Mouse (Mus musculus) hindbrain, embryonic 13.5 days (tissue): ENCODE measurements around the gene Acer2. TPM values are rescaled to one million over a fixed set of nuclear protein-coding genes. Genes with fewer than 3 reads are reported as not detected.

Experiments
- ATAC-seq: fragments of 200-750 bp; cut with Nextera tagmentation; 2 replicates; pipeline ENCODE4 v1.8.0; 2017; ENCODE audit warnings: moderate TSS enrichment; ENCODE audit not compliant: low FRiP score
- H3K27ac ChIP-seq: fragments of 300-500 bp; sonication (generic); 2 replicates; pipeline ENCODE4 v1.5.1; 2015; ENCODE audit warnings: inconsistent platforms, mild to moderate bottlenecking, moderate library complexity
- H3K27me3 ChIP-seq: fragments of 300-500 bp; sonication (generic); 2 replicates; pipeline ENCODE4 v1.6.1; 2015; ENCODE audit warnings: mild to moderate bottlenecking, inconsistent platforms
- H3K36me3 ChIP-seq: fragments of 300-500 bp; sonication (generic); 2 replicates; pipeline ENCODE4 v1.6.1; 2015; ENCODE audit warnings: mild to moderate bottlenecking, inconsistent platforms
- H3K4me1 ChIP-seq: fragments of 300-500 bp; sonication (generic); replicated peaks from 2 replicates; pipeline ENCODE4 v1.6.1; 2015; ENCODE audit warnings: inconsistent platforms
- H3K4me2 ChIP-seq: fragments of 300-500 bp; sonication (generic); 2 replicates; pipeline ENCODE4 v1.6.1; 2015; ENCODE audit warnings: inconsistent platforms, mild to moderate bottlenecking, moderate library complexity
- H3K4me3 ChIP-seq: fragments of 300-500 bp; sonication (generic); 2 replicates; pipeline ENCODE4 v1.5.1; 2015; ENCODE audit warnings: mild to moderate bottlenecking, inconsistent platforms
- H3K9ac ChIP-seq: fragments of 300-500 bp; sonication (generic); 2 replicates; pipeline ENCODE4 v1.6.1; 2015; ENCODE audit warnings: mild to moderate bottlenecking, inconsistent platforms
- H3K9me3 ChIP-seq: fragments of 300-500 bp; sonication (generic); 2 replicates; pipeline ENCODE4 v1.6.1; 2016; ENCODE audit warnings: inconsistent platforms
- WGBS: fragments of 180-500 bp; shearing (Covaris S2); methylation state at CpG from one replicate; pipeline ENCODE4 v1.1.7; 2015; 5-methylcytosine and 5-hydroxymethylcytosine counted together
- polyA plus RNA-seq: library from polyadenylated mRNA; unstranded; fragments of >200 nt; fragmentation: Nextera tagmentation; extraction: Ambion mirVana; gene quantifications from 2 replicates; pipeline ENCODE4 v1.2.1, GENCODE M21; 2015

Acer2 gene
- polyA plus RNA-seq, 1 experiment from 2014 or later, result 21.6 TPM

DNA sequence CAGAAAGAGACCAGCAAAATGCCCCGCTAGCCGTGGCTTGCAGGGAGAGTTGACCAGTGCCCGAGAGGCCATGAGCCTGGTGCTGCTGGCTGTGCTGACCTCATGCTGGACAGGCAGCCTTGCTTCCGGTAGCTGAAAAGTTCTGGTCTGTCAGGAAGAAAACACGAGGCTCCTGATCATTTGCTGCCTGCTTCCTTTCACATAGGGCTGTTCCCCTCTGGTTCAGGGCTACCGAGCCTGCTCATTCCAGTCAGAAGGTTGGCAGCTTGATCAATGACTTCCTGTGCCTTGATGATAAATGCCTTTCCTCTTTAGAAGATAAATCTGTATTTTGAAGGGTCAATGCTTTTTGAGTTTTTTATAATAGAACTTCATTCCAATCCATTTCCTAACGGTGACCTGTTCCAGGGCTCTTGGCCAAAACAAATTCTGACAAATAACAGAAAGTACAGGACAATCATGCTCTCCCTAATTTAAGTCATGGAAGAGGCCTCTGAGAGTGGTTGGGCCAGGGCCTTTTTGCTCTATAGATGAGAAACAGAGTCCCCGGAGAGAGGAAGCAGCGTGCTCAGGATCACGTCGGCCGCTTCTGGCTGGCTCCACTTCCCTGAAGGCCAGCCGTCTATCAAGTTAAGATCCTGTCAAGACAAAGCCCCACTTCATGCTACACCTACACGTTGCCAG, 24.7 kb downstream of the Acer2 start:
- Histone ChIP-seq H3K36me3 (no peaks in the 10 kb centered on the region), H3K27me3 (no peaks in the 10 kb centered on the region), H3K4me1 (0 out of 2 replicates have a peak, but pooled peaks cover 2% of the 10 kb centered on the region), H3K9me3 (no peaks in the 10 kb centered on the region), H3K4me2 (no peak overlapping the region), H3K4me3 (no peak overlapping the region), H3K27ac (no peak overlapping the region), H3K9ac (no peak overlapping the region)
- ATAC-seq, result 0 out of 2 replicates have a peak, but pooled peaks have one; percentile 43
- WGBS, result 52% methylated on average over 14 of the region's 14 CpGs

DNA sequence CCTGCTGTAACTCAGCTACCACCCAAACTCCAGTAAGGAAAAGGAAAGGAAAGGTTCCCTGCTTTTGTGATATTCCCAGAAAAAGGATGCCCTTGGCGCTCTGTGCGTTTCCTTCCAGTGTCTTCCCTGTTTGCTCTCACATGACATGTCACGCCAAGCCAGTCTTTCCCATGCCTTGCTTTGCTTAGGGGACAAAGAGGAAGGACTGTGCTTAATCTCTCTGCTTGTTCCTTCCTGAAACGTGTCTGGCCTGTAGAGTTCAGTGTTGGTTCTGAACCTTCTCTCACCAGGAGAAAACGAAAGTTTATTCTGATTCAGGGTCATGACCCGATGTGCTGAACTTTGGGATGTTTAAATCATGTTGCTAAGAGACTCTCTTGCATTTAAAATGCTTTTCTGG, 28.2 kb downstream of the Acer2 start:
- no peak overlapping the region for H3K27ac ChIP-seq
- H3K4me1 ChIP-seq, result 0 out of 2 replicates have a peak, but pooled peaks cover 2% of the 10 kb centered on the region
- no peak for ATAC-seq
- no peak overlapping the region for H3K4me3 ChIP-seq
- H3K9me3 ChIP-seq, result no peaks in the 10 kb centered on the region
- H3K9ac ChIP-seq, result no peak overlapping the region
- 57% methylated on average over 6 of the region's 6 CpGs for WGBS
- H3K4me2 ChIP-seq, result no peak overlapping the region
- no peaks in the 10 kb centered on the region for H3K27me3 ChIP-seq
- no peaks in the 10 kb centered on the region for H3K36me3 ChIP-seq

- Histone ChIP-seq H3K27me3 (no peaks in the 10 kb centered on the region), H3K4me3 (no peak overlapping the region), H3K9ac (no peak overlapping the region), H3K4me1 (no peaks in the 10 kb centered on the region), H3K27ac (no peak overlapping the region), H3K36me3 (no peaks in the 10 kb centered on the region), H3K9me3 (no peaks in the 10 kb centered on the region), H3K4me2 (no peak overlapping the region)
- WGBS, result 32% methylated on average over 3 of the region's 3 CpGs
- no peak for ATAC-seq
Measured at GRCm38 (mm10) chr4:86904969-86905368, 30.8 kb downstream of the Acer2 start.

GRCm38 (mm10) chr4:86905869-86906268, 31.7 kb downstream of the Acer2 start:
- WGBS, result 87% methylated on average over 1 of the region's 1 CpGs
- Histone ChIP-seq H3K27me3 (no peaks in the 10 kb centered on the region), H3K4me1 (no peaks in the 10 kb centered on the region), H3K27ac (no peak overlapping the region), H3K9ac (no peak overlapping the region), H3K4me2 (no peak overlapping the region), H3K36me3 (no peaks in the 10 kb centered on the region), H3K9me3 (no peaks in the 10 kb centered on the region), H3K4me3 (no peak overlapping the region)
- ATAC-seq, result no peak

- Histone ChIP-seq H3K36me3 (no peaks in the 10 kb centered on the region), H3K4me3 (no peak overlapping the region), H3K9me3 (no peaks in the 10 kb centered on the region), H3K4me1 (peaks cover 7% of the 10 kb centered on the region), H3K27me3 (no peaks in the 10 kb centered on the region; the same call in 1 of the 2 replicates), H3K4me2 (no peak overlapping the region), H3K9ac (no peak overlapping the region), H3K27ac (no peak overlapping the region)
- 21% methylated on average over 18 of the region's 18 CpGs for WGBS
- no peak for ATAC-seq
Measured at GRCm38 (mm10) chr4:86911576-86912341, 37.6 kb downstream of the Acer2 start.

GRCm38 (mm10) chr4:86912757-86913156, 38.6 kb downstream of the Acer2 start:
- Histone ChIP-seq H3K4me3 (no peak overlapping the region), H3K4me1 (peaks cover 7% of the 10 kb centered on the region), H3K27ac (no peak overlapping the region), H3K27me3 (no peaks in the 10 kb centered on the region; the same call in 1 of the 2 replicates), H3K9me3 (no peaks in the 10 kb centered on the region), H3K9ac (no peak overlapping the region), H3K36me3 (no peaks in the 10 kb centered on the region), H3K4me2 (no peak overlapping the region)
- WGBS, result 82% methylated on average over 7 of the region's 7 CpGs
- ATAC-seq, result no peak

DNA sequence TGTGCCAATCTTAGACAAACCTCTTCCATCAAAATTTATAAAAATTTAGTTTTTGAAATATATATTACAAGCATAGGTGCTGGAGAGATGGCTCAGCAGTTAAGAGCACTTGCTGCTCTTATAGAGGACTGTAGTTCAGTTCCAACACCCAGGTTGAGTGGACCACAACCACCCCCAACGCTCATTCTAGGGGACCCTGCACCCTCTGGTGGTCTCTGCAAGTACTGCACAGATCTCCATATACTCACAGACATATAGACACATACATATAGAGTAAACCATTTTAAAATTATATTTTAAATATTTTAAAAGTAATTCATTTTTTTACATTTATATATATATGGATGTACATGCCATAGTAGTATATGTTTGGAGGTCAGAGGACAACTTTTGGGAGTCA, 41.9 kb downstream of the Acer2 start:
- H3K9ac ChIP-seq, result no peak overlapping the region
- no peak for ATAC-seq
- H3K4me3 ChIP-seq, result no peak overlapping the region
- 48% methylated on average over 1 of the region's 1 CpGs for WGBS
- H3K27ac ChIP-seq, result no peak overlapping the region
- H3K4me2 ChIP-seq, result no peak overlapping the region
- peaks cover 7% of the 10 kb centered on the region for H3K4me1 ChIP-seq
- no peaks in the 10 kb centered on the region for H3K9me3 ChIP-seq
- H3K36me3 ChIP-seq, result no peaks in the 10 kb centered on the region
- no peaks in the 10 kb centered on the region; the same call in 1 of the 2 replicates for H3K27me3 ChIP-seq

GRCm38 (mm10) chr4:86923476-86924055, 49.4 kb downstream of the Acer2 start:
- no peak overlapping the region for H3K4me2 ChIP-seq
- no peak overlapping the region for H3K9ac ChIP-seq
- no peak overlapping the region for H3K27ac ChIP-seq
- H3K9me3 ChIP-seq, result no peaks in the 10 kb centered on the region
- no peaks in the 10 kb centered on the region for H3K27me3 ChIP-seq
- 48% methylated on average over 3 of the region's 3 CpGs for WGBS
- no peak for ATAC-seq
- no peak overlapping the region for H3K4me3 ChIP-seq
- no peaks in the 10 kb centered on the region; the same call in none of the 2 replicates for H3K4me1 ChIP-seq
- H3K36me3 ChIP-seq, result no peaks in the 10 kb centered on the region

GRCm38 (mm10) chr4:86924804-86925458, 50.7 kb downstream of the Acer2 start:
- WGBS, result 9% methylated on average over 9 of the region's 9 CpGs
- ATAC-seq, result peak; percentile 65; the same call in 1 of the 2 replicates
- Histone ChIP-seq H3K27me3 (0 out of 2 replicates have a peak, but pooled peaks cover 4% of the 10 kb centered on the region), H3K36me3 (no peaks in the 10 kb centered on the region), H3K4me3 (no peak overlapping the region), H3K27ac (peak overlapping the region; percentile 55; the same call in 1 of the 2 replicates), H3K4me2 (no peak overlapping the region), H3K4me1 (no peaks in the 10 kb centered on the region; the same call in none of the 2 replicates), H3K9ac (no peak overlapping the region), H3K9me3 (no peaks in the 10 kb centered on the region)

DNA sequence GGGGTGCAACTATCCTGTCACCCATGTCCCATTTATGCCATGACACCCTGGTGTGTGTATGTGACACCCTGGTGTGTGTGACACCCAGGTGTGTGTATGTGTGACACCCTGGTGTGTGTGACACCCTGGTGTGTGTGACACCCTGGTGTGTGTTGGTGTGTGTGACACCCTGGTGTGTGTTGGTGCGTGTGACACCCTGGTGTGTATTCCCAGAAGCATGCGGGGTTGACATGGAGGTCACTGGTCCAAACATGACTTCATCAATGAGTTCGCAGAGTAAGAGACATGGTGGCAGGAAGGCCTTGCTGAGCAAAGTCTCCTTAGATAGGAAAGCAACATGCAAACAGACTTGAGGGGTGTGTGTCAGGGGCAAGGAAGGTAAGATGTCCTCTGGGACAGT, 52.8 kb downstream of the Acer2 start:
- no peak for ATAC-seq
- H3K27me3 ChIP-seq, result 0 out of 2 replicates have a peak, but pooled peaks cover 4% of the 10 kb centered on the region
- H3K4me1 ChIP-seq, result peaks cover 9% of the 10 kb centered on the region
- no peaks in the 10 kb centered on the region for H3K36me3 ChIP-seq
- H3K4me2 ChIP-seq, result no peak overlapping the region
- H3K9ac ChIP-seq, result 0 out of 2 replicates have a peak overlapping the region, but pooled peaks have one; percentile 24
- H3K9me3 ChIP-seq, result no peaks in the 10 kb centered on the region
- no peak overlapping the region for H3K4me3 ChIP-seq
- no peak overlapping the region for H3K27ac ChIP-seq
- WGBS, result 87% methylated on average over 3 of the region's 3 CpGs

GRCm38 (mm10) chr4:86930101-86930635, 56.0 kb downstream of the Acer2 start:
- Histone ChIP-seq H3K4me1 (peaks cover 9% of the 10 kb centered on the region), H3K4me3 (peak overlapping the region; percentile 54)
- peak; percentile 41; the same call in 1 of the 2 replicates for ATAC-seq

More at GRCm38 (mm10) chr4:86930101-86930635, 56.0 kb downstream of the Acer2 start:
- H3K9me3 ChIP-seq, result no peaks in the 10 kb centered on the region
- H3K27me3 ChIP-seq, result 0 out of 2 replicates have a peak, but pooled peaks cover 4% of the 10 kb centered on the region
- WGBS, result 88% methylated on average over 7 of the region's 7 CpGs
- peak overlapping the region; percentile 68 for H3K4me2 ChIP-seq
- peaks cover 12% of the 10 kb centered on the region for H3K36me3 ChIP-seq
- H3K9ac ChIP-seq, result no peak overlapping the region
- H3K27ac ChIP-seq, result no peak overlapping the region
